Mouse (Mus musculus) ovary, postnatal 36 days (tissue): ENCODE measurements around the gene Tarbp1.
A peak's percentile ranks its signal among the peaks of the same experiment; 100 is the strongest.
"Not testable (repeated sequence)": the region's sequence is repeated elsewhere in the genome, so short reads cannot be mapped to it uniquely, and the experiment has no call there.

ENCODE experiments used
- DNase-seq: peaks from one replicate; pipeline ENCODE4 v3.0.0; 2022; ENCODE audit warnings: low spot score, mixed read lengths

Gene Tarbp1

DNA sequence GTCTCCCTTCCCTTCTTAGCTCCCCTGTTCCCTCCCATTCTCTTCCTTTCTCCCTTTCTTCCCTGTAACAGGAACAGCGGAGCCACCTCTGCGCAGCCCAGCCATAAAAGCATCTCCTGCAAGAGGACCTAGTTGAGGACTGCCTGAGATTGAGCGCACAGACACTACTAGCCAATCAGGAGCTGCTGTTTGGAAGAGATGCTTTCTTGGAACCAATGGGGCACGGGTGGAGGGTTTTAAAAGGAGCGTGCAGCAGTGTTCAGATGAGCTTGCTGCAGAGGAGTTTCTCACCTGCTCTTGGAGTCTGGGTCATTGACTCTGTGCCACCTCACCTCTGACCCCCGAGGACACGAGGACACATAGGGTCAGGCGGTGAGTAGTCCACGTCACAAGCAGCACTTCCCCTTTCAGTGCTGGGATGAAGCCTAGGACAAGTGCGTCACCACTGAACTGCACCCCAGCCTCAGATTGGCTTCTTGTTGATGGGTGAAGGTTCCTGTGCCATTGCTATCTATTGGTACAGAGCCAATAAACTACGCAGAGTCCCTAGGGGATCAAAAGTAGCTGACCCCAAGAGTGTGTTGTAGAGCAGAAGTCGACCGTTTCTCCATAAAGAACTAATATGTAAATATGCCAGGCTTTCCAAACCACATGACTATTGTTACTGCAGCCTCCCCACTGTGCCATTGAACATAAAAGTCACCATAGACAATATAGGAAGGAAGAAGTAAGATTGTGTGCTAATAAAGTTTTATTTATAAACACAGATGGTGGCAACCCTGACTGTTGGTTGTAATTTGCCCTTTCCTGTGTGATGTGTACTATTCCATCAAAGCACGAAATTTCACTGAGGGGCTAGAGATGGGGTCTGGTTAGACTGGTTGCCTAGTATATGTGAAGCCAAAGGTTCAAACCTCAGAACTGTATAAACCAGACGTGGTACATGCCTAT is 19.6 kb upstream of the Tarbp1 start:
- no peak for DNase-seq

DNA sequence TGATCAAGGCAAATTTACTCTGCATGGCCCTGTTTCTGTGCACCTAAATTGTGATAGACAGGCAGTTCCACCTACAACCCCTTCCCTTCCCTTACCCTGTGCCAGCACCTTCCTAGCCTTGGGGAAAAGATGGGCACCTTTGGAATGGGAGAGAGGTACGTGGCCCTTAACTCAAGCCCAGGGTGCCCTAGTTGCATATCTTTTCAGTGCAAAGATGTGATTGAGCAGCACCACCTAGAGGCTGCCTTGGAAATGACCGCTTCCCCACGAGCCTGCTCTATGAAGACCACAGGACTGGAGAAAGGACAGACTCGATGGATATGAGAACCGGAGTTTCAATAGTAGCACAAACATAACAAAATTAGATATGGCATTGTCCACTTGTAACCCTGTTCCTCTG is 8.1 kb upstream of the Tarbp1 start:
- peak; percentile 69 for DNase-seq

DNA sequence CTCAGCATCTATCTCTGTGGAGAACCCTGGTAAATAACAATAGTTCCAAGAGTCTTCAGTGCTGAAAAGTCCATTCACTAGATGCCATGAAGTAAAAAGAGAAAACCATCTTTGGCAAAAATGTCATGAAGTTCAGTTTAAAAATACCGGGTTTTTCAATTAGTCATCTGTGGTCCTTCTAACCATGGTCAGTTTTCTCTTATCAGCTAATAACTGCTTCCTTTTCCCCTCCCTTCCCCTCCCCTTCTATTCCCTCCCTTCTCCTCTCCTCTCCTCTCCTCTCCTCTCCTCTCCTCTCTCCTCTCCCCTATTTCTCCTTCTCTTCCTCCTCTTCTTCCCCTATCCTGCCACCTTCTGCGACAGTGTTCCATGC is 7.5 kb upstream of the Tarbp1 start:
- DNase-seq, result no peak

DNA sequence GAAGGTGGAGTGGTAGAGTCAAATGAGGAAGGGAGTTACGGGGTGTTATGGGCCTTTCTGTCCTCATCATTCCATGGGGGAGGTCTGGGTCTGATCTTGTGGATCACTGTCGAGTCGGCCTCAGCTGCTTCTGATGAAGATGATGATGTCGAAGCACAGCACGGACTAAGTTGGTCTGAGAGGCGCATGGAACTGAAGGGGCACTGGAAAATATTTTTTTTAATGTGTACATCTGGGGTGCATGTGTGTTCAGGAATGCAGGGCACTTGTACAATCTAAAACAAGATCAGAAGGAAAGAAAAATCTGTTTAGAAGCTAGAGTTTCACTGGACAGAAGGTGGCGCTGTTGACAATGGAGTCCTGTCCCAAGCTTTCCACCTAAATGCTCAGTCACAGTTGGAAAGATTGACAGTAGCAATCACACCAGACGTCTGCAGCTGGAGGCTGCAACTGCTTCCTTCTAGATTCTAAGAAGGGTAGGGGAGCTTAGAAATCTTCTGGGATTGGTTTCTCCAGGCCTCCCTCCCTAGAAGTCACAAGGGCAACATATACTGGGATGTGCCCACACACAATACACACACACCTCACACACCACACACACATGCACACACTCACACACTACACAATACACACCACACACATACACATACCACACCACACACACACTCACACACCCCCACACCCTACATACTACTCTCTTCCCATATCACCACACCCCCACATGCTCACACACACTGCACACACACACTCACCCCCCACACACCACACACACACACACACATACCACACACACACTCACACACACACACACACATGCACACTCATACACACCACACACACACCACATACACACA is 6.9 kb upstream of the Tarbp1 start:
- DNase-seq, result no peak

DNA sequence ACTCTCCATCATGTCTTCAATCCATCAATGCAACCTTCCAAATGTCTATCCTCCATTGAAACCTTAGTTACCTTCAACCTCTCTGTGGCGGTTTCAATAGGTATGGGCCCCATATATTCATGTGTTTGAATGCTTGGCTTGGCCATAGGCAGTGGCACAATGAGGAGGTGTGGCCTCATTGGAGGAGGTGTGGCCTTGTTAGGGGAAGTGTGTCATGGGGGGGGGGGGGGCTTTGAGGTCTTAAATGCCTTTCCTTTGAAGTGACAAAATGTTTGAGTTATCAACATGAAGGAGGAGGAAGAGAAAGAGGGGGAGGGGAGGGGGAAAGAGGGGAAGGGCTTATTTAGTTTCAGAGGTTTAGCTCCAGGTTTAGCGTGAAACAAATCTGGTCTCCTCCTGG is 5.5 kb upstream of the Tarbp1 start:
- no peak for DNase-seq

DNA sequence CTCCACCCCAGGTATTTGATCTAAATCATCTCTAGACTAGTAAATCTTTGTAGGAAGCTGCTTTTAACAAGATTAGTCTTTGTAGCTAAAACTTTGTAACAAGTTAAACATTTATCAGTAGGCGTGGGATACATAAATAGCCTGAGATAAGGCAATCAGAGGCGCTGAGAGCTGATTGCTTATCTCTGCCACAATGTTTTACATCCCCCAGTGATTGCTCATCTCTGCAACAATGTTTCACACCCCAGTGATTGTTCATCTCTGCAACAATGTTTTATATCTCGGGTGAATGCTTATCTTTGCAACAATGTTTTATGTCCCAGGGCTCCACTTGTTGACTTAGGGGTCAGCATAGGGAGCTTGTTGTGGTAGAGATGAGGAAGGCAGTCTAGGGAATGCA is 3.8 kb upstream of the Tarbp1 start:
- DNase-seq, result no peak

DNA sequence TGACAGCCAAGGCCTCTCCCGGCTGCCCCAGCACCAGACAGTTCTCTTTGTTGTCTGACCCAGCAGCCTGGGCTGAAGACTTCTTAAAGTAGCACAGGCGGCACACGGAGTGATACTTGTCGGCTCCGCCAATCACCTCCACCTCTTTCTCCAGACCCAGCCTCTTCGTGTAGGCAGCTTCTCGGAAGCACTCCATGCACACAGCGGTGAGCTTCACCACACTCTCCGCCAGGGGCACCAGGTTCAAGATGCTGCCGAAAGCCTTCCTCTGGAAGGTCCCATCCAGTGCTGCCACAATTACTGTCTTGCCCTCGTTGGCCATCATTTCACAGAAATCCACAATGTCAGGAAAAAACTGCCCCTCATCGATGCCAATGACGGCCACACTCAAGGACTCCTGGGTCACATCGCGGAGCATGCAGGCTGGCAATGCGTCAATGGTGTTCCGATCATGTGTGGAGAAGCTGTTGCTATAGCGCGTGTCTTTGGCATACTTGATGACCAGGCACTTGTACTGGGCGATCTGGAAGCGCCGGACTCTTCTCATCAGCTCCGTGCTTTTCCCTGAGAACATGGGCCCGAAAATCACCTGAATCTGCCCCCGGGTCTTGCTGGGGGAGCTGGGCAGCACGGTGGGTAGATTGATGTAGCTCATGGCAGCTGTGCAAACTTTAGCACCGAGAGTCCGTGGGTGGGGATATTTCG is 1.4 kb upstream of the Tarbp1 start:
- DNase-seq, result not testable (repeated sequence)

DNA sequence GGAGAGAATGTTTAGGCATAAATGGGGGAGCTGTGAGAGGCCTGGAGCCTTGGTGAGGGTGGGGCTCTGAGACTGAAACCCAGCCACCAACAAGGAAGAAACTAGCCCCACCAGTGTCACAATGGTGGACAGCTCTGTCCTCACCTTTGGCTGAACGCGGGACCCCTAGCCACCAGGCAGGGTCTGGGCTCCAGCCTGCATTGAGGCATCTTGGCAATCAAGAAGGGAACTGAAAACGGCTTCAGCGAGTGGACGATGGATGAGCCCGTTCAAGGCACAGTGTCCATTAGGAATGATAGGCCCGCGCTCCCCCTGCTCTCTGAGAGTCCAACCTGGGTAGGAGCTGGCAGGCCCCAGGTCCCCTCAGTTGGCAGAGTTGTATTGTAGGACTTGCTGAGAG is 873 bp upstream of the Tarbp1 start:
- not testable (repeated sequence) for DNase-seq

DNA sequence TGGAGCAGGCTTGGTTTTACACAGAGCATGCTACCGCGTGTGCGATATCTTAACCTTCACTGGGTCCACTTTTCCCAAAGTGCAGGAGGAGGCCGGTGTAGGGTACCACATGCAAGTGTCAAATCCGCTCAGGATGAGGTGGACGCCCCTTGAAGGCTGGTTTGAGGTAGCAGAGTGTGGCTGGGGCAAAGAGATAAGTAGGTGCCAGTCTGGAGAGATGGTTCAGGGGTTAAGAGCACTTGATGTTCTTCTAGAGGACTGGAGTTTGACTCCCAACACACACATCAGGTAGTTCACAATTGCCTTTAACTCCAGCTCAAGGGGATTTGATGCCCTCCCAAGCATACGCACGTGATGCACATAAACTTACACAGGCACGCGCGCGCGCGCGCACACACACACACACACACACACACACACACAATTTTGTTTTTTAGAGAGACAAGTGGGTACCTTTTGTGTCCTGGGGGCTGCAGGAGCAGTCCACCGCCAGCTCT is 1.0 kb downstream of the Tarbp1 start:
- no peak for DNase-seq

DNA sequence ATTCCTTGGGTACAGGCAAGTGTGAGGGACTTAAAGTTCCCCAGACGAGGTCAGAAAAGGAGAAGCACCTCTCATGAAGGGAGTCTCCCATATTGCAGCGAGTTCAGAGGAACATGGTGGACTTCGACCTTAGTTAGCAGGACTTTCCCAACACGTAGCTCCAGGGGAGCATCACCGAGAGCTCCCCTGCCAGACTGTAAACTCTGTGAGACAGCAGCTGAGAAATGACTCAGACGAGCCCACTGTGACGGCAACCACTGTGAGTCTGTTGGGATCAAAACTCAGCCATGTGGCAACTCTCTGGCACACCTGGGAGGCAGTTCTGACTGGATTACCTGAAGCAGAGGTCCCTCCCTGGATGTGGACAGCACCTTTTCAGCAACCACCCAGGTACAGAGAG is 10.8 kb downstream of the Tarbp1 start:
- no peak for DNase-seq

DNA sequence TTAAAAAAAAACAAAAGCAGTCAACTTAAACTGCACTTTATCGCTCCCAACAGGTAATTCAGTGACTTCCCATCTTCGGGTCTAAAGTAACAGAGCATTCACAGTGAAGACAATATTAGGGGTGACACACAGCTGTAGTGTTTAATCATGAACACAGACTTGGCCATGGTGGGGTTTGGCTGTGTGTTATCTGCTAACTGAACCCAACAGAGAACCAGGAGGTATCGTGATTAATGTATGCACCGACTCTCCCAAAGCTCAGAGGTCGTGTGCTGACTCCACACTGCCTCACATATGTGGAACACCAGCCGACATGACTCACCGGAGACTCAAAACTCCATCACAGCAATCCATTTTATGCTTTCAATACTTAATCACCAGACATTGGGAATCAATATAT is 13.1 kb downstream of the Tarbp1 start:
- DNase-seq, result no peak

DNA sequence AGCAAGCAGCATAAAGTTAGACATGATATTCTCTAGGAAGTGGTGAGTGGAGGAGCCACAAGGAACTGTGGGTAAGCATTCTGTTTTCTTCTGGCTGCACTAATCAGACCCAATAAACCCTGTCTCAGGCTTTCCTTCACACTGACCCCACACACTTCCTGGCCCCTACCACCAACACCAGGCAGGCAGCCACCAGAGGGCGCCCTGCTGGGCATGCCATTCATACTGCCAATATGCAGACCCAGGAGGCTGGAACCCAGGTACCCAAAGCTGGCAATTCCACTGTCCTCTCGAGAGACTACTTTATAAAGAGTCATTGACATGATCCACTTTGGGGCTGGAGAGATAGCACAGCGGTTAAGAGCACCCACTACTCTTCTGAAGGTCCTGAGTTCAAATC is 14.6 kb downstream of the Tarbp1 start:
- peak; percentile 35 for DNase-seq

DNA sequence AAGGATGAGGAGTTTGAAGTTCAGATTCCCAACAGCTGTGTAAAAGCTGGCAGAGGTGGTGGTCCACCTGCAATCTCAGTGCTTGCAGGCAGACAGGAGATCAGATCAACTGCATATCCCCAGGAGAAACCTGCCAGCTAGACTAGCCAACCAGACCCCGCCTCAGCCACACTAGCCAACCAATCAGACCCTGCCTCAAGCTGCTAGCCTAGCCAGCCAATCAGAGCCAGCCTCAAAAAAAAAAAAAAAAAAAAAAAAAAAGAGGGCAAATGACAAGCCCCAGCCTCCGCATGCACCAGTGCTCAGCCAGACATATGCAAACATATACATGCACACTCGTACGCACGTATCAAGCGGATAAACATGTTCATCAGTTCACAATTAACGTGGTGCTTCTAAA is 19.5 kb downstream of the Tarbp1 start:
- no peak for DNase-seq

DNA sequence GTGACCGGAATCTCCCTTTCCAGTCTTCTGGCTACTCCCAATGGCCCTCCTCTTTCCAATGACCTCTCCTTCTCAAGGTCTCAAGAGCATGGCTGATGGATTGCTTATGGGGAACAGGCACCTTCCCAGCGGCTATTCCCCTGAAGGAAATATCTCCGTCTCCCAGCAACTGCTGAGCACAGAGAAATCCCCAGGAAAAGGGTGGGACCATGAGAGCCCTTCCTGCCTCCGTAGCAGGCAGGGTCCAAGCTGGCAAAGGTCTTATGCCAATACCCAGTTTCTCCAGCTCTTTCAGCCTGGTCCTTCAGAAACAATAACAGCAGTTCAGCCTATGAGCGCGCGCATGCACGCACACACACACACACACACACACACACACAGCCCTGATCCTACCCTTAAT is 23.7 kb downstream of the Tarbp1 start:
- no peak for DNase-seq

DNA sequence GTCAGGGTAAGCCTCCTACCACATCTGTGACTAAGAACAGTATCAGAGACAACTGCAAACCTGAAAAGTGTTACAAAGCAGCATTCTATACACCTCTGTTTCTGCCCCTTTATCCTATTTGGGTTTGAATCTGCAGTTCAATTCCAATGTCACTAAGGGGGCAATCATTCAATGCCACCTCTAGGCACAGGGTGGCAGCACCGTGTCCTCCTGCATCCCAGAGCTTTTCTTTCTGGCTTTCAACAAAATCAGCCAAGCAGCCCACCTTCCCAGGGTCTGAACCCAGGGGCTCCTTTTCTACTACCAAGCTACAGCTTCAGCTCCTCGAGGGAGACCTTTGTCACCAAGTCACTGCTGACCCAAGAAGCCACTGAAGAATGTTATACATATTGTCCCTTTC is 35.9 kb downstream of the Tarbp1 start:
- DNase-seq, result no peak

DNA sequence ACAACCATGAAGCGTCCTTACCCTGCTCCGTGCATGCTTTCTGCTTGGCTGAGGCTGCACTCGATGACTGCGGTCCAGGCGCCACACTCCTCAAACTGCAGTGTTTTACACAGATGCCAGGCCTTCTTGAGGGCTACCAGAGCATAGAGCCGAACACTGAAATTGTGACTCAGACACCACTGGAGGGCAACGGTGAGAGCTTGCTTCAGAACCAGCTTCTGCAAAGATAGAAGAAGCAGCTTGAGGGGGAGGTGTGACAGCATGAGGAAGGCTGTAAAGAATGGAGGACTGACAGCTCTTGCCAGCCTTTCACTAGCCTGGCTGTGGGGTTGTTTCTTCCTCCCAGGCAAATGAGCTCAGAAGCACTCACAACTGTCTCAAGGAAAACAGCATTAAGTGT is 41.0 kb downstream of the Tarbp1 start:
- no peak for DNase-seq

DNA sequence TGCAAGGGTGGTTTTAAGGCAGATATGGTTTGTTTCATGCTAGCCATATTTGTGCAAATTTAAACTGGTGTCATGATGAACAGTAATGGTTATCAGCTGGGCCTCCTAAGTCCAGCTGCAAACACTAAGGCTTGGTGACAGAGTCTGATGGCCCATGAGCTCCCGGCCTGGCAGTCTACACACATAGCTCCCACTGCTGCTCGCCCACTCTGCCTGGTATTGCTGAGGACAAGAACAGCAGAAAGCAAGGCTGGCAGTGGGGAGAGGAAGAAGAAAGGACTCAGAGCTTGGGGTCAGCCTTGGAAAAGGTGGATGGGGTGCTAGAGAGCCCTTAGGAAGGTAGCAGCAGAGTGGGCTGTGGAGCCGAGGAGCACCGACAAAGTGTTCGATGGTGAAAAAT is 45.2 kb downstream of the Tarbp1 start:
- no peak for DNase-seq

DNA sequence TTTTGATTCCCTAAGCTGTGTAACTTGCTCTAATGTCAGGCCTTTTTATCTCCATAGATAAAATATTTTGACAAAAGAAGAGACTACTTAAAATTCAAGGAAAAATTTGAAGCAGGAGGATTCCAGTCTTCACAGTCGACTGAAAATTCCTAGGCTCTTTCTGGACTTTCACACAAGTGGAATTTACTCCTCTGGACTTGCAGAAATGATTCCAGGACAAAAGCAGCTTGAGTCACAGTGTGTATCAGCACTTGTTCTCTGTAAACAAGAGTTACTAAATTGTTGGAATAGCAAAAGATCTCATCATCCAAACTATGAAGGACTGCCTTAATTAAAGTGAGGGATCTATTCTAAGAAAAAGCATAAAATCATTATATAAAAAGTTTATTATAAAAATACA is 49.9 kb downstream of the Tarbp1 start:
- DNase-seq, result no peak

DNA sequence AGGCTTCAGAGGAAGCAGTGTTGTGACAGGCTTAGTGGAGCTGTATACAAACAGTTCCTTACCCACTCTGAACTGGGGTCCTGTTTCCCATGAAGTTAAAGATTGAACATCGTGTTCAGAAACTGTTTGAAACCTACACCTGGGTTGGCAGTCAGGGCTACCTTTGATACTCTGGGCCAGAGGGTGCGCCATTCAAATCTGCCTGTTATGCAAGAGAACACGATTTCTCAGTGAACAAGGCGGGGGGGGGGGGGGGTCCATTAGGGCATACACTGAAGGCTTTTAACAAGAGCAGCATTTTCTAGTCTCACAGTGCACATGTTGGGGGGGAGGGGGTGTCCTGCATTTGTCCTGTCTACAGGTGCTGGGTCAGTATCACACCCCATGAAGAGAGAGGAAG is 50.7 kb downstream of the Tarbp1 start:
- DNase-seq, result no peak

DNA sequence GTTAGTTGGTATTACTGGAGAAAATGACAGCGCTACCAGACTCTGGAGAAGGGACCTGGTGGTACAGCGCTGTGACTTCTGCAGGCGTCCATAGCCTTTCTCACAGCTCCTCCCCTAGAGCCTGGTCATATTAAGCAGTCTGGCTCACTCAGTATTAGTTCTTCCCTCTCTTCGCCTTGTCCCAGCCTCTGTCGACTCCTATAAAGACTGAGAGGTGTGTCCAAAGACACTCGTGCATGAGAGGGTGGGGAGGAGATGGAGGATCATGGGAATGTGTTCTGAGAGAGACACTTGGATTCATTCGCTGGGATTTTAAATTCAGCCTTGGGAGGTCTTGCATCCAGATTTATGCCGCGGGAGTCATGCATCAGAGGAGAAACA is 52.0 kb downstream of the Tarbp1 start:
- no peak for DNase-seq

DNA sequence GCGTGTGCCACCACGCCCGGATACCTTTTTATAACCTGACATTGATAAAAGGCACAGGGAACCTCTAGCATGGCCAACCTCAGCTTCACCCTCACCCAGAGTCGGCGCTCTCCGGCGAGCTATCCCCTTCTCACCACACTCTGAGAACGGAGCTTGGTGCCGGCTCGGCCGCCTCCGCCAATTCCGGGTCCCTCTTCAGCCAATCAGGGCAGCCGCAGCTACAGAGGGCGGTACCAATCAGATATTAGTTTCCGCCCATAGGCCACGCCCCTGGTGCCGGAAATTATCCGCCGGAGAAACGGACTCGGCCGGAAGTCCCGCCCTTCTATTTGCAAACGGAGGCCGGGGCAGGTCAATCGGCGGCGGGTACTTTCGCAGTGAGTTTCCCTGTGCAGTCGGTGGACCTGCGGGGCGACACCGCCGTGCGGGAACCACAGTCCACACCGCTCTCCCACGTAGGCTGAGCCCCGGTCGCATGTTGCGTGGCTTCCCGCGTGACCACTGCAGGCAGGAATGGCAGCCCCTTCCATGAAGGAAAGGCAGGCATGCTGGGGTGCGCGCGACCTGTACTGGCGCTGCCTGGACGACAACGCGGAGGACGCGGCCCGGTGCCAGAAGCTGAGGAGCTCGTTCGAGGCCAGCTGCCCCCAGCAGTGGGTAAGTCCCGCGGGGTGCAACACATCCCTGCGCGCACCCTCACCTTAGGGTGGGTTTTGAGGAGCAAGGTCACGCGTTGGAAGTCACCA is 52.5 kb downstream of the Tarbp1 start, which contains the start of gene Coa6:
Gene Coa6, plus strand, starts transcription at position 342 of the 746 bp plus-strand sequence.
- DNase-seq, result peak; percentile 97

DNA sequence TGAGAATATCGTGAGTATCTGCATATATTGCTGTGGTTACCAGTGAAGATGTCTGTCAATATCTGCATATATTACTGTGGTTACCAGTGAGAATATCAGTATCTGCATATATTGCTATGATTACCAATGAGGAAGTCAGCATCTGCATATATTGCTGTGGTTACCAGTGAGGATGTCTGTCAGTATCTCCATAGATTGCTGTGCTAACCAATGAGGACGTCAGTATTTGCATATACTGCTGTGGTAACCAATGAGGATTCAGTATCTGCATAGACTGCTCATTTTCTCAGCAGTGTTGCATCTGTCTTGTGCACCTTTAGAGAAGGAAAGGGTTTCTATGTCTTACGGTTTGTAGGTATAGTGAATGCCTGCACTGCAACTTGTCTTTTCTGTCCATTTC is 54.0 kb downstream of the Tarbp1 start:
- no peak for DNase-seq
